Mouse (Mus musculus): ENCODE measurements around the gene Slc4a11.
"Not testable (repeated sequence)": the region's sequence is repeated elsewhere in the genome, so short reads cannot be mapped to it uniquely, and the experiment has no call there.

Slc4a11 gene

DNA sequence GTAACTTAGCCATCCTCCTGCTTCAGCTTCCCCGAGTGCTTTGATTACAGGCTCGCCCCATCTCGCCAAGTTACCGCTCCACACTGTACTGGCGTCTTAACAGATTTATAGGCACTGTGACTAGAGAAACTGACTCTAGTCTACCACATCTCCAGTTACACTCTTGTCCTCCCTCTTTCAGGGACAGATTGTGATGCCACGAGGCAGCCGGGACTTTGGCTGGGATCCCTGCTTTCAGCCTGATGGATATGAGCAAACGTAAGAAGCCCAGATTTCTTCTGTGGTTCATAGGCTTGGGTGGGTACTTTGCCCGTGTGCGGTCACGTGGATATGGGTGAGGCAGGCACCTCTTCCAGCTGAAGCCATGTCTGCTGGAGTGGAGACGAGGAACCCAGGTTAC lies 18.2 kb downstream of the Slc4a11 start:
- no peak for DNase-seq (ENCODE audit: low read depth)

DNA sequence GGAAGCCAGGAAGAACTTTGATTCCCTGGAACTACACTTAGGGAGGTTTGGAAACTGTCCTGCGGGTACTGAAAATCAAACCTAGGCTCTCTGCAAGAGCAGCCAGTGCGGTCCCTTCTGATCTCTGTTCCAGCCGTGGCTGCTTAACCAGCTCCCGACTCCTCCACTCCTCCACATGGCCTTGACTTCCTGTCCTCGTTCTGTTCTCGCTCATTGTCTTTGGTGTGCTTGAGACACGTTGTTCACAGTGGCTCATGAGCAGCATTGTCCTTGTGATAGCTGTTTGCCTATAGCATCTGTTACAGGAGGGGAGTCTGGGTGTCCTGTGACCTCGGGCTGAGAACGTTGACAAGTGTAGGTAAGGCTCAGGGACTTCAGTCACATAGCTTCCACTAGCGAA lies 20.1 kb downstream of the Slc4a11 start:
- no peak for DNase-seq (ENCODE audit: low read depth)

DNA sequence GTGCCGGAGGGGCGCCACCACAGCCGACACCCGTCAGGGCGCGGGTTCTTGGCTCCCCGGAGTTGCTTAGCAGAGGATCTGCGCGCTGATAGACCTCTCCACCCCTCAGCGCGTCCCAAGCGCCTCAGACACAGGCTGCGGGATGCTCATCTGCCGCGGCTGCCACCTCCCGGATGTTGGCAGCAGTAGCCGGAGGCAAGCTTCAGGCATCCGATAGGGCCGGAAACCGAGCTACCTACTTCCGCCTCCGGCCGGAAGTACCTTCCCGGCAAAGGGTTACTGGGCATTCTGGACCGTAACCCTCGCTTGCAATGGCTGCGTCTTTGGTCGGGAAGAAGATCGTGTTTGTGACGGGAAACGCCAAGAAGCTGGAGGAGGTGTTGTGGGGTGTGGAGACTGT lies 29.8 kb downstream of the Slc4a11 start, which contains the start of gene Itpa:
TSS of gene Itpa (plus strand) at position 52 of the 400 bp plus-strand sequence.
- DNase-seq (ENCODE audit: low read depth): peak; percentile 92

DNA sequence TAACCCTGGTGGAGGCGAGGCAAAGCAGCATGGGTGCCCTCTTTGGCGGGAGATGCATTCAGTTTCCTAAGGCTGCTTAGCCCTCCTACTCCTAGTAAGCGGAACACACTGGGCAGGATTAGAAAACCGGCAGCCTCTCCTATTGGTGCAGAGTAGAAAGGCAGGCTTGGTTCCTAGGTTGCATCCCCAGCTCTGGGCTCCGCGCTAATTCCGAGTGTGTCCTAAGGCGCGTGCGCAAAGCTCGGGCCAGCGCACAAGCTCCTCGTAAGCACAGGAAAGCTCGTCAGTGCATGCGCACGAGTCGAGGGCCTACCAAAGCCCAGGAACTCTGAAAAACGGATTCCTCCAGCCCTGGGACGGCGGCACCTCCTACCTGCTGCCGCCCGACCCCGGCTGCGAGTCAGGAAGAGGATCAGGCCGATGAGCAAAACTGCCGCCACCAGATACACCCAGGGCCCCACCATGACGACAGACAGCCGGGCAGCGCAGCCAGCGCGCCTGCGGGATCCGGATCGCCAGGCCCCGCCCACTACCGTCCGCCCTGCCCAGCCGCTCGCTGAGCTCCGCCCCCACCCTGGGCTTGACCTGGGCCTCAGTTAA lies 33.1 kb downstream of the Slc4a11 start, which contains the start of gene Ddrgk1:
TSS of gene Ddrgk1 (minus strand) at position 558 of the 600 bp plus-strand sequence.
- peak; percentile 98 for DNase-seq (ENCODE audit: low read depth)

- DNase-seq (ENCODE audit: low read depth): no peak
These were observed 34.0 kb downstream of the Slc4a11 start for GRCm38 (mm10) chr2:130663342-130663741.

DNA sequence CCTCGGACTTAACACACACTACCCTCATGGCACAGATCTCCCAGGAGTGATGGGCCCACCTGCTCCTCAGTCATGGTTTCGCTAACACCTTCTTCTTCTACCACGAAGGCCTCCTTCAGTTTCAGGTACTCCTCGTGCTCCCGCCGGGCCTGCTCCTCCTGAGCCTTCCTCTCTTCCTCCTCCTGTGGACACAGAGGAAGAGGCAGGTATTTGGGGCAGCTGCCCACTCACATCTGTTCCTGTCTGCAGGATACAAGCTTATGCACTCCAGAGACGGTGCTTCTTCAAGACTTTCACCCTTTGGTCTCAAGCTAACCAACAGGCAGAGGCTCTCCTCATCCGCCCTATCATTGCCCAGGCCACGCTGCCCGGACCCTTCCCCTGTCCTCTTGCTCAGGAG lies 38.8 kb downstream of the Slc4a11 start:
- no peak for DNase-seq (ENCODE audit: low read depth)

GRCm38 (mm10) chr2:130657541-130657940 lies 39.8 kb downstream of the Slc4a11 start:
- DNase-seq (ENCODE audit: low read depth): no peak

- DNase-seq (ENCODE audit: low read depth): no peak
These were observed 40.8 kb downstream of the Slc4a11 start for GRCm38 (mm10) chr2:130656536-130656935.

- no peak for DNase-seq (ENCODE audit: low read depth)
These were observed 41.5 kb downstream of the Slc4a11 start for GRCm38 (mm10) chr2:130655660-130656339.

DNA sequence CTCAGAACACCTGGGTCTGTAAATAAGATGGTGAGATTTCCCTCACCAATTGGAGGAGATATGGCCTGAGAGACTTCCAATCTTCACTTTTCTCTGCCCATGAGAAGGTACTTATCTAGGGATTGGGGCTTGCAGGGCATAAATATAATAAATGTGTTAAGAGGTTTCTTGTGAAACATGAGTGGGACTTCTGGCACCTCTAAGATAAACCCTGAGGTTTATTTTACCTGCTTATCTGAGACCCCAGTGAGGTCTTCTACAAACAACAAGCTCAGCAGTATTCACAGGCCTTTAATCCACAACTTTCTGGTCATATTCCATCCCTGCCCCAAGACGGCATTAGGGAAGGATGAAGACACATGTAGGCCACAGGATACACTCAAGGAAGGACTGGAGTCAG lies 43.6 kb downstream of the Slc4a11 start:
- DNase-seq (ENCODE audit: low read depth): no peak

- no peak for DNase-seq (ENCODE audit: low read depth)
These were observed 44.0 kb downstream of the Slc4a11 start for GRCm38 (mm10) chr2:130653303-130653702.

DNA sequence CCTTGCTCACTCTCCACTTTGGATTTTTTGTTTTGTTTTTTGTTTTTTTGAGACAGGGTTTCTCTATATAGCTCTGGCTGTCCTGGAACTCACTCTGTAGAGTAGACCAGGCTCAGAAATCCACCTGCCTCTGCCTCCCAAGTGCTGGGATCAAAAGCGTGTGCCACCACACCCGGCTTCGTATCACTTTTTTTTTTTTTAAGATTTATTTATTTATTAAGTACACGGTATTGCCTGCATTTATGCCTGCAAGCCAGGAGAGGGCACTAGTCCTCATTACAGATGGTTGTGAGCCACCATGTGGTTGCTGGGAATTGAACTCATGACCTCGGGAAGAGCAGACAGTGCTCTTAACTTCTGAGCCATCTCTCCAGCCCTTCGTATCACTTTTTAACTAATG lies 48.3 kb downstream of the Slc4a11 start:
- not testable (repeated sequence) for DNase-seq (ENCODE audit: low read depth)

GRCm38 (mm10) chr2:130645198-130645597 lies 52.1 kb downstream of the Slc4a11 start:
- no peak for DNase-seq (ENCODE audit: low read depth)

DNA sequence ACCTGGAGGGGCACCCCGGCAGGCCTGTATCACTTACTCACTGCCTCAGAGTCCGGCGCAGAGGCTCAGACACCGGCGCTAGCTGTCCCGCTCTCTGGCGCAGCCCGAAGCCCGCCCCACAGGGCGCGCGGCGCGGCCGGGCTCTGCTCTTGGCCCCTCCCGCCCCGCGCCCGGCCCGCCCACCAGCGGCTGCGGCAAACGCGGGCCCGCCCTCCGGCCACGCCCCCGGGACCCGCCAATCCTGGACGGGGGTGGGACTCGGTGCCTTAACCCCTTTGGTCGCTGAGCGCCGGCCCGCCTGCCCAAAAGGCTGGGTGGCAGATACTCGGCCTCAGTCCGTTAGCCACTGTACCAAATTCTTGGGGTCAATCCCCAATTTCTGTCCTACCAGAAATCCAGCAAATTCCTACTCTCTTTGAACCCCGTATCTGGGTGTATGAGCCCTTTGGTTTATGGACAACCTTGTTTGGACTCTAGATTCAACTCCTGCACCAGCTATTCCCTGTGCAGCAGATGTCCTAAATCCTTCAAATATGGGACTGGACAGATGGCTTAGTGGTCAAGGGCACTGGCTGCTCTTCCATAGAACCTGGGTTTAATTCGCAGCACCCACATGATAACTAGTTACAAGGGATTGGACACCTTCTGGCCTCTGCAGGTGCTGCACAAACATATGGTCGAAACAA lies 54.5 kb downstream of the Slc4a11 start, which contains the start of gene Lzts3:
TSS of gene Lzts3 (minus strand) at position 120 of the 686 bp plus-strand sequence.
- peak; percentile 95 for DNase-seq (ENCODE audit: low read depth)

GRCm38 (mm10) chr2:130642197-130642660 lies 55.1 kb downstream of the Slc4a11 start:
- DNase-seq (ENCODE audit: low read depth): peak; percentile 47

DNA sequence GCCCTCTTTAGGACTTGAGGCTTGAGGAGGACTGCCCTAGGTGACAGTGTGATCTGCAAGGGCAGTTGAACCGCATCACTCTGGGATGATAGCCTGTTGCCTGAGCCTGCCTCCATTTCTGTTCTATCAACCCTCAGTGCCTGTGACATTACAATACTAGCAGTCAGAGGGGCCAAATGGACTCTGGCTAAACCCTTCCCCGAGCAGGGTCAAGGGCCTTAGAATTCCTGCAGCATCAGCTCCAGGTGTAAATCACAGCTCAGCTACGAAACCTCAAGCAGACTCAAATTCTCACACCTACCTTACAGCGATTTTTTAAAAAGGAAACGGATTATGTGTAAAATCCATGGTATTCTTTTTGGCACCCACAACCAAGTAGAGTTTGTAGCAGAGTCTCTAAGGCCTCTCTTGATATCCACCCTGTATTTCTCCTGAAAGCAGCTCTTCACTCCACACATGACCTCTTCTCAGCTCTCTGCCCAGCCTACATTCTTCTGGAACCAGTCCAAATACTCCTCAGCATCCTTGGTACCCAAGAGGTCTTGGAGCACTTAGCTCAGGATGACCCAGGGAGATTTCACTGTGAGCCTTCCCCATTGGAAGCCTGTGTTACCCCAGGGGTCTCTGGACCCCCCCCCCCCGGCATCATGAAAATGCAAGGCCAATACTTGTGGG lies 55.8 kb downstream of the Slc4a11 start:
- DNase-seq (ENCODE audit: low read depth): no peak

DNA sequence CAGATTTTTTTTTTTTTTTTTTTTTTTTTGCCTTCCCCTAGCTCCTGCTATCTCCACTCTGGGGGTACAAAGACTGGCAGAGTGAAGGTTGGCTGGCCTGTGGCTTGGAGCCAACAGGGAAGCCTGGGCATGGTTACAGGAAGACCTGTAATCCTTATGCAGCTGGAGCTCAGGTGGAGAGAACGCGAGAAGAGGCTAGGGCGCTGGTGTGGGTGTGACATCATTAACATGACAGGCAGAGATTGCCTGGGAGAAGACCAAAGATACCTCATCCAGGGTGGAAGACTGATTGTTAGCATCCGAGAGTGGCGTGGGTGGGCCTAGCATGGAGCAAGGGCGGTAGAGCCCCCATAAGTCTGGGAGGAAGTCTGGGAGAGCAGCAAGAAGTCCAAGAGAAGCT lies 58.0 kb downstream of the Slc4a11 start:
- DNase-seq (ENCODE audit: low read depth): no peak

DNA sequence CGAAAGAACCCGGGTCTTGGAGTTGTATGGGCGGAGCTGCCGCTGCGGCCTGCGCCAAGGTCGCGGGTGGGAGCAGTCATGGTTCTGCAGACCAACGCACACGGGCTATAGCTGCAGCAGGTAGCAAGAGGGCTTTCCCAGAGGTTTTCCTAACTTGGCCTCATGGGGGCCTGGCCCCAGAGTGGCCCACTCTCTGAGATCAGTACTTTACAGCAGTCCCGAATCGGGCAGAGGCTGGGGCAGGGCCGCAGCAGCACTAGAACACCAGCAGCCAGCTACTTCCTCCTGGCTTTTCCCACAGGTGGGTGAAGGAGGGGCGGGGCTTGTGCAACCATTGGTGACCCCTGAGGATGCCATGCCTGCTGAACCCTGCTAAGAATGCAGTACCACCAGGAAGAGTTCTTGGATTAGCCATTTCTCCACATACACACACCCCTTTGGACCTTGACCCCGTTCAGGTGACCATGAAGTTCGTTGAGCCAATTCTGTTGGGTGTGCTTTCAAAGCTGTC lies 59.2 kb downstream of the Slc4a11 start:
- DNase-seq (ENCODE audit: low read depth): no peak

DNA sequence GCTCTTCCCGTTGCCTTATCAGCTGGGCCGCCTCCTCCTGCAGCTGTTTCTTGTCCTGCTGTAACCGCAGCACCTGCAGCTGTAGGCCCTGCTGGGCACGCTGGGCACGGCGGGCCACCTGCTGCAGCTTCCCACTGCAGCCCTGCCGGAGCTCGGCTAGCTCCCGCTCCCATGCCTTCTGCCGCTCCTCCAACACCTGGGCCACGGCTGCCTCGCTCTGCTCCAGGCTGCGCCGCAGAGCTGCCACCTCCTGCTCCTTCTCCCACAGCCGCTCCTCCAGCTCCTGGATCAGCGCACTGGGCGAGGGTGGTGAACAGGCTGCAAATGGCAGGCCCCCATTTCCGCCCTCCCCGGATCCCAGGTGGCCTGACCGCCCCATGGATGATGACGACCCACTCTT lies 61.5 kb downstream of the Slc4a11 start:
- DNase-seq (ENCODE audit: low read depth): no peak

DNA sequence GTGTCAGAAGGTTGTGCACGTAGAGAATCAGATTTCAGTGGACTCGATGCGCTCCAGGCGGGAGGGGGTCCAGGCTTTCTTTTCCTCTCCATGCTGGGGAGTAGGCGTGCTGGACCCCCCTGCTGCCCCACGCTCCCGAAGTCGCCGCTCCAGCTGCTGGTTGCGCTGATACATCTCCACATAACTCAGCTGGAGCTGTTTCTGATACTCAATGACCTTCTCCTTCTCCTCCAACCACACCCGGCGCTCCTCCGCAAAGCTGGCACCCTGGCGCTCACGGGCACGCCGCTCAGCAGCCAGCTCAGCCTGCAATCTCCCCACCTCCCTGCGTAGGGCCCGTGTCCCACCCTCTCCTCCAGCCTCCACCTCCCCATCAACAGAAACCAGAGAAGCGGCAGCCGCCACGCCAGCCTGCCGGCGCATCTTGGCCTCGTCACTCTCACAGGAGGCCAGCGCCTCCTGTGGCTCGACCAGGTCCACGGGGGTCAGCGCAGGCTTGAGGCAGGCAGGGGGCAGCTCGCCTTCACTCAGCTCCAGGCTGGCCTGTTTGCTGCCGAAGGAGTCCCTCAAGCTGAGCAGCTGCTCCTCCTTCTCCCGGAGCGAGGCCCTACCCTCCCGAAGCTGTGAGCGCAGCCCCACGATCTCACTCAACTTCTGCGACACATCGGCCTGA lies 62.4 kb downstream of the Slc4a11 start:
- no peak for DNase-seq (ENCODE audit: low read depth)

All from NIH3T3 (cell line).